Mouse (Mus musculus) ES-E14 (cell line): ENCODE results near the gene Mptx1.

Experiments used
- CHD2 ChIP-seq: IDR thresholded peaks from 2 replicates; pipeline ENCODE4 v1.6.1; 2014; ENCODE audit warnings: mild to moderate bottlenecking, low read depth, low read length, inconsistent platforms
- HCFC1 ChIP-seq: IDR thresholded peaks from 2 replicates; pipeline ENCODE4 v1.6.1; 2012; ENCODE audit warnings: low read length, inconsistent platforms, borderline replicate concordance; ENCODE audit not compliant: insufficient read depth
- MAFK ChIP-seq: IDR thresholded peaks from 2 replicates; pipeline ENCODE4 v1.6.1; 2014; ENCODE audit warnings: mild to moderate bottlenecking, low read depth, low read length, inconsistent platforms; ENCODE audit not compliant: insufficient read depth
- ZC3H11A ChIP-seq: IDR thresholded peaks from 2 replicates; pipeline ENCODE4 v1.6.1; 2012; ENCODE audit warnings: low read depth, mild to moderate bottlenecking, inconsistent platforms, low read length, borderline replicate concordance
- ZNF384 ChIP-seq: IDR thresholded peaks from 2 replicates; pipeline ENCODE4 v1.6.1; 2012; ENCODE audit warnings: low read depth, low read length, inconsistent platforms

GRCm38 (mm10) chr1:174330218-174330617, at the start of gene Mptx1:
- TF ChIP-seq MAFK (no peak), CHD2 (no peak), HCFC1 (no peak), ZNF384 (no peak), ZC3H11A (no peak)
